ENCODE assay signal across 13 mouse cellular contexts in the genomic region with DNA sequence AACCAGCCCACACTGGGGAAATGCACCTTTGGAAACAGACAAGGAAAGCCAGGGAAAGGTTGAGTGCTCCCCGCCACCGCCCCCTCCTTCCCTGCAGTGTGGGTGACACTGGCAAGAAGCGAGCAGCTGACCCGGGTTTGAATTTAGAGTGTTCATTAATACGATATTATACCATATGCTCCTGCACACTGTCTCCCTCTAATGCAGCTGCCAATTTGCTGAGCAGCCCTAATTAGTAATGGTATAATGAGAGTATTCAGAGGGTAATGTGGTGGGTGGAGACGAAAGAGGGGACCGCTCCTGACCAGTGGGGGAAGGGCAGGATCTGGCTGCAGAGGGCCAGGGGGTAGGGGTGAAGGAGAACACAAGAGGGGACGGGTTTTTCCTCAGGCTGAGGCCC.
DNase-seq lines count a peak whose midpoint lies in the region; ATAC-seq and TF ChIP-seq lines count a peak whose summit lies in the region.
"Had no signal": no experiment of that assay in that cellular context is flagged by ENCODE, and none has a peak within 500 bp of the region (broad histone marks: within the 10 kb centered on the region; RNA-seq: fewer than 3 reads in every experiment).

No protein-coding gene starts in this region.

- peaks cover 15% of the 10 kb centered on the region; the same call in 1 of the 2 replicates for H3K27me3 ChIP-seq in midbrain, embryonic 11.5 days (ENCODE audit: control insufficient read depth, insufficient read depth, low read length)
- peaks cover 85% of the 10 kb centered on the region for H3K27me3 ChIP-seq in midbrain, embryonic 10.5 days (ENCODE audit: low read depth, poor library complexity, severe bottlenecking)
- H3K27me3 ChIP-seq in forebrain, embryonic 15.5 days, result peaks cover 39% of the 10 kb centered on the region
- H3K27me3 ChIP-seq in hindbrain, postnatal 0 days (ENCODE audit: insufficient read depth, low read length), result no peaks in the 10 kb centered on the region
- 0 out of 2 replicates have a peak, but pooled peaks cover 9% of the 10 kb centered on the region for H3K27me3 ChIP-seq in neural tube, embryonic 15.5 days (replicated peaks)

- no peaks in the 10 kb centered on the region for H3K9me3 ChIP-seq in midbrain, embryonic 11.5 days (ENCODE audit: control insufficient read depth, low read length)
- no peaks in the 10 kb centered on the region for H3K9me3 ChIP-seq in midbrain, embryonic 10.5 days (replicated peaks)
- no peaks in the 10 kb centered on the region for H3K9me3 ChIP-seq in forebrain, embryonic 15.5 days
- no peaks in the 10 kb centered on the region for H3K9me3 ChIP-seq in hindbrain, postnatal 0 days (ENCODE audit: low read length)
- no peaks in the 10 kb centered on the region for H3K9me3 ChIP-seq in neural tube, embryonic 15.5 days (replicated peaks)
- H3K9me3 ChIP-seq: heart, embryonic 10.5 days had no signal

- H3K4me1 ChIP-seq in midbrain, embryonic 11.5 days (ENCODE audit: control insufficient read depth, insufficient read depth, low read length), result peaks cover 3% of the 10 kb centered on the region; the same call in 1 of the 2 replicates
- H3K4me1 ChIP-seq in midbrain, embryonic 10.5 days, result peaks cover 30% of the 10 kb centered on the region
- peaks cover 32% of the 10 kb centered on the region for H3K4me1 ChIP-seq in forebrain, embryonic 15.5 days
- H3K4me1 ChIP-seq in hindbrain, postnatal 0 days (ENCODE audit: insufficient read depth, low read length), result peaks cover 9% of the 10 kb centered on the region; the same call in 1 of the 2 replicates
- H3K4me1 ChIP-seq in neural tube, embryonic 15.5 days, result peaks cover 31% of the 10 kb centered on the region

- peak; percentile 67 for ATAC-seq in midbrain, embryonic 11.5 days (ENCODE audit: low FRiP score)
- ATAC-seq in forebrain, embryonic 15.5 days (replicated peaks), result peak; percentile 84
- peak; percentile 27; the same call in 1 of the 2 replicates for ATAC-seq in hindbrain, postnatal 0 days
- ATAC-seq in neural tube, embryonic 15.5 days (ENCODE audit: low FRiP score), result 0 out of 2 replicates have a peak, but pooled peaks have one; percentile 22

- TF ChIP-seq CTCF in hindbrain, postnatal 0 days (IDR thresholded peaks at IDR 0.05; ENCODE audit: low read depth), result no peak

- no peak overlapping the region for H3K9ac ChIP-seq in midbrain, embryonic 11.5 days (ENCODE audit: low read length)
- no peak overlapping the region for H3K9ac ChIP-seq in forebrain, embryonic 15.5 days (replicated peaks)
- no peak overlapping the region for H3K9ac ChIP-seq in hindbrain, postnatal 0 days (replicated peaks; ENCODE audit: low read length)
- no peak overlapping the region for H3K9ac ChIP-seq in neural tube, embryonic 15.5 days (replicated peaks)
- H3K9ac ChIP-seq: liver, embryonic 14.5 days had no signal

- H3K36me3 ChIP-seq in midbrain, embryonic 11.5 days (ENCODE audit: control insufficient read depth, insufficient read depth, low read length), result no peaks in the 10 kb centered on the region
- H3K36me3 ChIP-seq in midbrain, embryonic 10.5 days, result no peaks in the 10 kb centered on the region
- H3K36me3 ChIP-seq in forebrain, embryonic 15.5 days, result no peaks in the 10 kb centered on the region
- H3K36me3 ChIP-seq in hindbrain, postnatal 0 days (ENCODE audit: insufficient read depth, low read length), result no peaks in the 10 kb centered on the region
- no peaks in the 10 kb centered on the region for H3K36me3 ChIP-seq in neural tube, embryonic 15.5 days
- H3K36me3 ChIP-seq: heart, embryonic 10.5 days had no signal

- H3K27ac ChIP-seq in midbrain, embryonic 11.5 days (ENCODE audit: low read depth, low read length), result no peak overlapping the region
- no peak overlapping the region for H3K27ac ChIP-seq in midbrain, embryonic 10.5 days (replicated peaks)
- H3K27ac ChIP-seq in forebrain, embryonic 15.5 days (replicated peaks), result peak overlapping the region; percentile 50; the same call in 1 of the 2 replicates
- H3K27ac ChIP-seq in hindbrain, postnatal 0 days, result no peak overlapping the region
- no peak overlapping the region for H3K27ac ChIP-seq in neural tube, embryonic 15.5 days (replicated peaks)
- H3K27ac ChIP-seq: heart, embryonic 10.5 days; liver, embryonic 14.5 days had no signal

- no peak overlapping the region for H3K4me3 ChIP-seq in midbrain, embryonic 11.5 days (ENCODE audit: low read depth, low read length)
- H3K4me3 ChIP-seq in midbrain, embryonic 10.5 days, result no peak overlapping the region
- H3K4me3 ChIP-seq in forebrain, embryonic 15.5 days, result no peak overlapping the region
- H3K4me3 ChIP-seq in hindbrain, postnatal 0 days (ENCODE audit: low read length), result no peak overlapping the region
- H3K4me3 ChIP-seq in neural tube, embryonic 15.5 days (replicated peaks), result no peak overlapping the region
- H3K4me3 ChIP-seq: heart, embryonic 10.5 days had no signal

- WGBS in midbrain, embryonic 11.5 days, result 24% methylated on average over 8 of the region's 8 CpGs
- 31% methylated on average over 8 of the region's 8 CpGs for WGBS in midbrain, embryonic 10.5 days
- 9% methylated on average over 8 of the region's 8 CpGs for WGBS in forebrain, embryonic 15.5 days
- 9% methylated on average over 8 of the region's 8 CpGs for WGBS in hindbrain, postnatal 0 days
- 10% methylated on average over 8 of the region's 8 CpGs for WGBS in neural tube, embryonic 15.5 days

- H3K4me2 ChIP-seq in midbrain, embryonic 11.5 days, result no peak overlapping the region
- peak overlapping the region; percentile 5; the same call in 1 of the 2 replicates for H3K4me2 ChIP-seq in forebrain, embryonic 15.5 days (replicated peaks)
- no peak overlapping the region for H3K4me2 ChIP-seq in hindbrain, postnatal 0 days (ENCODE audit: low read depth, low read length)
- H3K4me2 ChIP-seq in neural tube, embryonic 15.5 days, result no peak overlapping the region

- intact Hi-C loops in gastrocnemius, postnatal 14 days (cut with DNase I; ENCODE audit: low total_unique reads), result no loop called here

- no peak for DNase-seq in midbrain, embryonic 11.5 days (ENCODE audit: low spot score, missing footprints)
- no peak for DNase-seq in midbrain, embryonic 10.5 days (ENCODE audit: low spot score)
- peak; percentile 48 for DNase-seq in hindbrain, postnatal 0 days (ENCODE audit: low spot score)
- no peak for DNase-seq in thymus, postnatal 36 days
- DNase-seq in gastrocnemius, postnatal 14 days, result no peak
- DNase-seq in c-Kit-positive CD71-positive TER-119-positive erythroid progenitor cells, embryonic 14.5 days (ENCODE audit: low spot score), result no peak
- DNase-seq: cerebellum, adult 9-11 months; heart, postnatal 4 days; spleen, adult 18-20 months had no signal

Comparison
In these comparisons a context has a peak if more than half of its experiments do, and no peak if none do; other contexts are left out.
1. ATAC-seq: peak in every context shown above with its lines; median percentile 84 in forebrain, embryonic 15.5 days; 67 in midbrain, embryonic 11.5 days; 27 in hindbrain, postnatal 0 days; 22 in neural tube, embryonic 15.5 days.